Mouse (Mus musculus) kidney, postnatal 4 days (tissue): ENCODE data around the gene Wdr59.
"Not testable (repeated sequence)": the region's sequence is repeated elsewhere in the genome, so short reads cannot be mapped to it uniquely, and the experiment has no call there.

Experiments used
- DNase-seq, 2 experiments: peaks; one replicate each; pipeline ENCODE4 v3.0.0; 2021; ENCODE audit warnings: mixed read lengths in 2 of 2

Gene Wdr59

GRCm38 (mm10) chr8:111537765-111538158 lies 15.9 kb upstream of the Wdr59 start:
- DNase-seq, result no peak

- peak; percentile 56 to 67 for DNase-seq
These were observed 15.3 kb upstream of the Wdr59 start for GRCm38 (mm10) chr8:111536978-111537764.

- DNase-seq, result peak; percentile 86 to 91
These were observed 14.4 kb upstream of the Wdr59 start, which contains the start of gene Znrf1 for GRCm38 (mm10) chr8:111536031-111536977. Gene Znrf1 (plus strand): TSS chr8:111536097.

GRCm38 (mm10) chr8:111535491-111535890 lies 13.6 kb upstream of the Wdr59 start:
- DNase-seq, result no peak

GRCm38 (mm10) chr8:111533503-111533902 lies 11.6 kb upstream of the Wdr59 start:
- DNase-seq, result no peak

- no peak for DNase-seq
These were observed 9.7 kb upstream of the Wdr59 start for GRCm38 (mm10) chr8:111531621-111532020.

GRCm38 (mm10) chr8:111531191-111531590 lies 9.3 kb upstream of the Wdr59 start:
- no peak for DNase-seq

GRCm38 (mm10) chr8:111528071-111528470 lies 6.2 kb upstream of the Wdr59 start:
- no peak for DNase-seq

GRCm38 (mm10) chr8:111527149-111527548 lies 5.3 kb upstream of the Wdr59 start:
- DNase-seq, result no peak

- DNase-seq, result no peak
These were observed 4.6 kb upstream of the Wdr59 start for GRCm38 (mm10) chr8:111526403-111527024.

GRCm38 (mm10) chr8:111517466-111517865 lies 4.4 kb downstream of the Wdr59 start:
- DNase-seq, result no peak

- DNase-seq, result no peak
These were observed 5.3 kb downstream of the Wdr59 start for GRCm38 (mm10) chr8:111516451-111517035.

GRCm38 (mm10) chr8:111513446-111513845 lies 8.4 kb downstream of the Wdr59 start:
- DNase-seq, result no peak

GRCm38 (mm10) chr8:111512941-111513340 lies 9.0 kb downstream of the Wdr59 start:
- no peak for DNase-seq

GRCm38 (mm10) chr8:111510401-111510800 lies 11.5 kb downstream of the Wdr59 start:
- peak; percentile 18 to 43 for DNase-seq

GRCm38 (mm10) chr8:111509278-111509677 lies 12.6 kb downstream of the Wdr59 start:
- no peak for DNase-seq

GRCm38 (mm10) chr8:111508566-111508965 lies 13.3 kb downstream of the Wdr59 start:
- DNase-seq, result no peak

- DNase-seq, result no peak
These were observed 20.0 kb downstream of the Wdr59 start for GRCm38 (mm10) chr8:111501724-111502464.

GRCm38 (mm10) chr8:111498249-111498648 lies 23.6 kb downstream of the Wdr59 start:
- not testable (repeated sequence) for DNase-seq

- no peak for DNase-seq
These were observed 25.6 kb downstream of the Wdr59 start for GRCm38 (mm10) chr8:111496326-111496725.

- DNase-seq, result no peak
These were observed 28.7 kb downstream of the Wdr59 start for GRCm38 (mm10) chr8:111493176-111493575.

GRCm38 (mm10) chr8:111492508-111492907 lies 29.4 kb downstream of the Wdr59 start:
- no peak for DNase-seq
